Mouse (Mus musculus) intestine, embryonic 16.5 days (tissue): ENCODE data around the gene Tchp. TPM values are rescaled to one million over a fixed set of nuclear protein-coding genes. Genes with fewer than 3 reads are reported as not detected.

Experiments
- ATAC-seq: fragments of 200-750 bp; cut with Nextera tagmentation; 2 replicates; pipeline ENCODE4 v1.8.0; 2017; ENCODE audit warnings: moderate TSS enrichment, moderate library complexity
- H3K27ac ChIP-seq: fragments of 300-500 bp; sonication (generic); 2 replicates; pipeline ENCODE4 v1.5.1; 2014; ENCODE audit warnings: mild to moderate bottlenecking, low read length
- H3K27me3 ChIP-seq: fragments of 300-500 bp; sonication (generic); replicated peaks from 2 replicates; pipeline ENCODE4 v1.6.1; 2014; ENCODE audit warnings: low read length, control low read depth, mixed read lengths; ENCODE audit not compliant: control insufficient read depth, insufficient read depth
- H3K36me3 ChIP-seq: fragments of 300-500 bp; sonication (generic); 2 replicates; pipeline ENCODE4 v1.6.1; 2014; ENCODE audit warnings: low read length, control low read depth; ENCODE audit not compliant: control insufficient read depth, insufficient read depth
- H3K4me1 ChIP-seq: fragments of 300-500 bp; sonication (generic); 2 replicates; pipeline ENCODE4 v1.6.1; 2014; ENCODE audit warnings: low read length, control low read depth, mixed read lengths; ENCODE audit not compliant: control insufficient read depth, insufficient read depth
- H3K4me2 ChIP-seq: fragments of 300-500 bp; sonication (generic); 2 replicates; pipeline ENCODE4 v1.6.1; 2014; ENCODE audit warnings: low read depth, low read length, control low read depth
- H3K4me3 ChIP-seq: fragments of 300-500 bp; sonication (generic); 2 replicates; pipeline ENCODE4 v1.5.1; 2014; ENCODE audit warnings: mild to moderate bottlenecking, low read length
- H3K9ac ChIP-seq: fragments of 300-500 bp; sonication (generic); 2 replicates; pipeline ENCODE4 v1.6.1; 2014; ENCODE audit warnings: low read depth, low read length
- H3K9me3 ChIP-seq: fragments of 300-500 bp; sonication (generic); 2 replicates; pipeline ENCODE4 v1.6.1; 2016; ENCODE audit warnings: low read length, control low read depth; ENCODE audit not compliant: control insufficient read depth
- WGBS: fragments of 180-500 bp; shearing (Covaris S2); extraction: QIAGEN DNeasy Blood & Tissue Kit; methylation state at CpG from one replicate; pipeline ENCODE4 v1.1.7; 2014; 5-methylcytosine and 5-hydroxymethylcytosine counted together
- polyA plus RNA-seq: library from polyadenylated mRNA; unstranded; fragments of >200 nt; fragmentation: Nextera tagmentation; extraction: Ambion mirVana; gene quantifications from 2 replicates; pipeline ENCODE4 v1.2.1, GENCODE M21; 2015

Tchp gene
- polyA plus RNA-seq, 1 experiment from 2014 or later: 8.2 TPM

GRCm38 (mm10) chr5:114690633-114691567, 16.7 kb upstream of the Tchp start, which contains the start of gene Gltp:
TSS of gene Gltp (minus strand) at chr5:114690984.
- Histone ChIP-seq H3K27me3 (no peaks in the 10 kb centered on the region), H3K4me2 (peak within 1 kb of the TSS; percentile 95), H3K9me3 (no peaks in the 10 kb centered on the region), H3K27ac (peak within 1 kb of the TSS; percentile 53), H3K36me3 (no peaks in the 10 kb centered on the region), H3K9ac (peak within 1 kb of the TSS; percentile 85), H3K4me3 (peak within 1 kb of the TSS; percentile 80), H3K4me1 (peaks cover 22% of the 10 kb centered on the region)
- peak; percentile 96 for ATAC-seq
- WGBS: 6% methylated on average over 56 of the region's 75 CpGs

GRCm38 (mm10) chr5:114695775-114696174, 11.8 kb upstream of the Tchp start:
- ATAC-seq: no peak
- 67% methylated on average over 5 of the region's 5 CpGs for WGBS
- Histone ChIP-seq H3K4me1 (peaks cover 4% of the 10 kb centered on the region), H3K27ac (no peak overlapping the region), H3K27me3 (no peaks in the 10 kb centered on the region), H3K36me3 (no peaks in the 10 kb centered on the region), H3K4me3 (no peak overlapping the region), H3K9me3 (no peaks in the 10 kb centered on the region), H3K4me2 (no peak overlapping the region), H3K9ac (no peak overlapping the region)

- Histone ChIP-seq H3K4me2 (no peak overlapping the region), H3K4me1 (no peaks in the 10 kb centered on the region), H3K36me3 (no peaks in the 10 kb centered on the region), H3K9ac (no peak overlapping the region), H3K9me3 (no peaks in the 10 kb centered on the region), H3K27ac (no peak overlapping the region), H3K27me3 (no peaks in the 10 kb centered on the region), H3K4me3 (no peak overlapping the region)
- WGBS: 81% methylated on average over 17 of the region's 17 CpGs
- no peak for ATAC-seq
Observed at GRCm38 (mm10) chr5:114696939-114697338, 10.6 kb upstream of the Tchp start.

GRCm38 (mm10) chr5:114698044-114698746, 9.4 kb upstream of the Tchp start:
- H3K36me3 ChIP-seq: no peaks in the 10 kb centered on the region
- no peak overlapping the region for H3K4me3 ChIP-seq
- no peaks in the 10 kb centered on the region for H3K4me1 ChIP-seq
- no peak overlapping the region for H3K4me2 ChIP-seq
- no peak overlapping the region for H3K9ac ChIP-seq
- H3K27ac ChIP-seq: no peak overlapping the region
- ATAC-seq: no peak
- 89% methylated on average over 19 of the region's 19 CpGs for WGBS
- H3K9me3 ChIP-seq: no peaks in the 10 kb centered on the region
- no peaks in the 10 kb centered on the region for H3K27me3 ChIP-seq

- Histone ChIP-seq H3K27ac (no peak overlapping the region), H3K4me1 (no peaks in the 10 kb centered on the region), H3K9me3 (no peaks in the 10 kb centered on the region), H3K4me3 (no peak overlapping the region), H3K9ac (no peak overlapping the region), H3K4me2 (no peak overlapping the region), H3K36me3 (no peaks in the 10 kb centered on the region), H3K27me3 (no peaks in the 10 kb centered on the region)
- 41% methylated on average over 7 of the region's 7 CpGs for WGBS
- no peak for ATAC-seq
Observed at GRCm38 (mm10) chr5:114699015-114699414, 8.5 kb upstream of the Tchp start.

GRCm38 (mm10) chr5:114702403-114703392, 4.9 kb upstream of the Tchp start:
- 51% methylated on average over 14 of the region's 14 CpGs for WGBS
- no peaks in the 10 kb centered on the region for H3K27me3 ChIP-seq
- no peaks in the 10 kb centered on the region for H3K9me3 ChIP-seq
- peak; percentile 78 for ATAC-seq
- no peak overlapping the region for H3K4me3 ChIP-seq
- no peak overlapping the region for H3K4me2 ChIP-seq
- no peak overlapping the region for H3K27ac ChIP-seq
- H3K36me3 ChIP-seq: no peaks in the 10 kb centered on the region
- H3K4me1 ChIP-seq: no peaks in the 10 kb centered on the region
- H3K9ac ChIP-seq: no peak overlapping the region

- Histone ChIP-seq H3K4me1 (peaks cover 5% of the 10 kb centered on the region; the same call in 1 of the 2 replicates), H3K4me3 (peak overlapping the region; percentile 75), H3K4me2 (peak overlapping the region; percentile 66), H3K9me3 (no peaks in the 10 kb centered on the region), H3K36me3 (peaks cover 4% of the 10 kb centered on the region; the same call in 1 of the 2 replicates), H3K27me3 (no peaks in the 10 kb centered on the region), H3K9ac (peak overlapping the region; percentile 76), H3K27ac (no peak overlapping the region)
- no peak for ATAC-seq
- 51% methylated on average over 15 of the region's 15 CpGs for WGBS
Observed at GRCm38 (mm10) chr5:114708491-114708890, 931 bp downstream of the Tchp start.

- ATAC-seq: no peak
- H3K36me3 ChIP-seq: peaks cover 4% of the 10 kb centered on the region; the same call in 1 of the 2 replicates
- no peak overlapping the region for H3K4me3 ChIP-seq
- no peaks in the 10 kb centered on the region for H3K9me3 ChIP-seq
- peaks cover 5% of the 10 kb centered on the region; the same call in 1 of the 2 replicates for H3K4me1 ChIP-seq
- H3K27ac ChIP-seq: no peak overlapping the region
- H3K9ac ChIP-seq: no peak overlapping the region
- no peak overlapping the region for H3K4me2 ChIP-seq
- WGBS: 92% methylated on average over 21 of the region's 21 CpGs
- H3K27me3 ChIP-seq: no peaks in the 10 kb centered on the region
Observed at GRCm38 (mm10) chr5:114709357-114709756, 1.8 kb downstream of the Tchp start.
